Mouse (Mus musculus): ENCODE measurements around the gene Zbtb17. TPM values are rescaled to one million over a fixed set of nuclear protein-coding genes. Genes with fewer than 3 reads are reported as not detected.
A peak's percentile ranks its signal among the peaks of the same experiment; 100 is the strongest.

Gene Zbtb17
- total RNA-seq, 2 experiments from 2014 or later = 25.2 to 25.5 TPM

GRCm38 (mm10) chr4:141425484-141426479 is 18.7 kb upstream of the Zbtb17 start:
- DNase-seq = peak in 1 of 2 experiments; percentile 45
- intact Hi-C loops (cut with DNase I) = no loop called here

DNA sequence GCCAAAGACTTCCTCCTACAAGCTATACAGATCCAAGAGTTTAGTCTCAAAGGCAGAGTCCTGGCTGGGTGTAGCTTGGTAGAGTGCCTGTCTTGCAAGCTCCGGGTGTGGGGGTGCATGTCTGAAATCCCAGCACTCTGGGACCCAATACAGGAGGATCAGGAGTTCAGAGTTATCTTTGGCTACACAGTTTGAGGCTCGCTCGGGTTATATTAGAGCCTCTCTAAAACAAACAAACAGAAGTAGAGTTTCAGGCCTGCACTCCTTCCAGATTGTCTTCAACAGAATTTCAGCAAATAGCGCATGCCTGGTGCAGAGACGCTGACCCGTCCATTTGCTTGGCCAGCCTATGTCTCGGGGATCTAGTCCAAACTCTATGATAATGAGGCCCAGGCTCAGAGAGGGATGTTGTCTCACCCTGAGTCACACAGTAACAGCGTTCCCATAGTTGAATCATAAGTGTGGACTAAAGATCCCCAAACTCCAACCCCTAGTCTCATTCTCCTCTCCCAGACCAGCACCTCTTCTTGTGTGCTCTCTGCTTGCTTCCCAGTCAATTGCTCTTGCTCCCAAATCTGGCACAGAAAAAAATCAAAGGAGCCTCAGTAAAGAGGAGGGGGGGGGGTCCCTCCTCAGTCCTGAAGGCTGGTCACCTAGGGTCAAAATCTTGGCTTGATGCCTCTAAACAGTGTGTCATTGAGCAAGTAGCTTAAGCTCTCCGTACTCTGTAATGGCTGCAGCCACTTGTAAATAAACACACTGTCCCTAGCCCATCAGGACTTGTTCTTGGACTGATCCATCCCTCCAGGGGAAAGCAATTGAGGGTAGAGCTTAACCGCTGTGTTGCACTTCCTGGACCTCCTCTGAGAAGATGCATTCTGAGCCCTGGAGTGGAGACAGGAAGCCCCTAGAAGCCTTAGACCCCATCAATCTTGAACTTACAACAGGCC is 17.4 kb upstream of the Zbtb17 start:
- intact Hi-C loops (cut with DNase I) = no loop called here
- DNase-seq = no peak

GRCm38 (mm10) chr4:141427921-141428320 is 16.5 kb upstream of the Zbtb17 start:
- intact Hi-C loops (cut with DNase I) = no loop called here
- no peak for DNase-seq

DNA sequence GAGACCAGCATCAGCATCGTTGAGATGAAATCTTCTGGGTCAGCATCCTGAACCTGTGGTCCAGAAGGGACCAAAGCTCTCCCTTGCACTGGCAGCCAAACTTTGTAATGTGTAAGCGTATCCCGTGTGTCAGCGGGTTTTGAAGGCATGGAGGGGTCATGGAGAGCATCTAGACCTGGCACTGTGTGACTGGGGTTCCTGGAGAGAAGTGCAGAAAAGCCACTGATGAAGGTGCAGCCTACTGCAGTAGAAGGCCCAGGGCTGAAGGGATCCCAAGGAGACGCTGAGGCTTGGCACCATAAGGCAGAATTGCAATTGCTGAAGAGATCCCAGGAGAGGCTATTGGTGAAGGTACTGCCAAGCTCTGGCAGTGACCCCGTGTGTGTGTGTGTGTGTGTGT is 15.1 kb upstream of the Zbtb17 start:
- DNase-seq = no peak
- intact Hi-C loops (cut with DNase I) = no loop called here

GRCm38 (mm10) chr4:141429847-141430246 is 14.6 kb upstream of the Zbtb17 start:
- intact Hi-C loops (cut with DNase I) = loop anchor here (2.0 to 5.0 kb wide), 3 partner anchors 25 to 131 kb away; no protein-coding TSS in a partner anchor

GRCm38 (mm10) chr4:141430997-141431396 is 13.5 kb upstream of the Zbtb17 start:
- intact Hi-C loops (cut with DNase I) = loop anchor here (2.0 to 5.0 kb wide), 3 partner anchors 26 to 130 kb away; no protein-coding TSS in a partner anchor
- DNase-seq = peak; percentile 61 to 68

More at GRCm38 (mm10) chr4:141429847-141430246, 14.6 kb upstream of the Zbtb17 start:
- DNase-seq = no peak

GRCm38 (mm10) chr4:141432666-141433065 is 11.8 kb upstream of the Zbtb17 start:
- intact Hi-C loops (cut with DNase I) = loop anchor here (5.0 kb wide), 1 partner anchor 75 kb away; no protein-coding TSS in a partner anchor
- no peak for DNase-seq

- intact Hi-C loops (cut with DNase I) = loop anchor here (5.0 kb wide), 1 partner anchor 74 kb away; no protein-coding TSS in a partner anchor
- DNase-seq = no peak
Observed at GRCm38 (mm10) chr4:141433191-141433590, 11.3 kb upstream of the Zbtb17 start.

GRCm38 (mm10) chr4:141435974-141436373 is 8.5 kb upstream of the Zbtb17 start, which contains the start of gene Srarp:
Gene Srarp (minus strand): TSS chr4:141436105.
- intact Hi-C loops (cut with DNase I) = no loop called here

DNA sequence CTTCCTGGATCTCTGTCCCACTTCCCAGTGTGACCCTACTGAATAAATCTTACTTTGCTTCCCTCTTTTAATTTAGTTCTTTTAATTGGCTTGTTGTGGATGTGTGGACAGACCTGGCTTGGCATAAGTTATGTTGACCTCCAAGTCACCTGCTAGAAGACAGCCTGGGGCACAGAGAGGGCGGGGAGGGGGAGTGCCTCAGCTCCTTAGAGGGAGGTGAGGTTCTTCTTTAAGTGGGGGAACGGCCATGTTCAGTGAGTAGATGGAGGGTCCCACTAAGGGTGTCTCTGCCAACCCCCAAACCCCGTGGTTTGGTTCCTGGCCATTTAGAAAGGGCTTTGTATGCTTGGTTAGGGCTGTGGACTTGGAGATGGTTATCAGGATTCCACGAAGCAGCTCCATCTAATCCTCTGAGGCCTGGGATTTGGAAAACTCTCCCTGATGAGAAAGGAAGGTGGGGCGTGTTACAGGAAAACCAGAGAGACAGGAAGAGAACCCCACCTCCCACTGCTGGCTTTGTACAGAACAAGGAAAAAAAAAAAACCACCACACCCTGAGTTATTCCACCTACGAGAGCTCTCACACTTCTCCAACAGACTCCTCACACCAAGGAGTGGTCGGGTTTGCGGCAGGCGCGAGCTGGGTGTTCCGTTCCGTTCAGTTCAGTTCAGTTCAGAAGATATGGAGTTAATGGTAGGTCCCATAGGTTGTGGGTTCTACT is 5.2 kb upstream of the Zbtb17 start:
- intact Hi-C loops (cut with DNase I) = no loop called here
- DNase-seq = no peak

More at GRCm38 (mm10) chr4:141435974-141436373, 8.5 kb upstream of the Zbtb17 start, which contains the start of gene Srarp:
- no peak for DNase-seq

- DNase-seq = no peak
- intact Hi-C loops (cut with DNase I) = no loop called here
Observed at GRCm38 (mm10) chr4:141440877-141441276, 3.6 kb upstream of the Zbtb17 start.

DNA sequence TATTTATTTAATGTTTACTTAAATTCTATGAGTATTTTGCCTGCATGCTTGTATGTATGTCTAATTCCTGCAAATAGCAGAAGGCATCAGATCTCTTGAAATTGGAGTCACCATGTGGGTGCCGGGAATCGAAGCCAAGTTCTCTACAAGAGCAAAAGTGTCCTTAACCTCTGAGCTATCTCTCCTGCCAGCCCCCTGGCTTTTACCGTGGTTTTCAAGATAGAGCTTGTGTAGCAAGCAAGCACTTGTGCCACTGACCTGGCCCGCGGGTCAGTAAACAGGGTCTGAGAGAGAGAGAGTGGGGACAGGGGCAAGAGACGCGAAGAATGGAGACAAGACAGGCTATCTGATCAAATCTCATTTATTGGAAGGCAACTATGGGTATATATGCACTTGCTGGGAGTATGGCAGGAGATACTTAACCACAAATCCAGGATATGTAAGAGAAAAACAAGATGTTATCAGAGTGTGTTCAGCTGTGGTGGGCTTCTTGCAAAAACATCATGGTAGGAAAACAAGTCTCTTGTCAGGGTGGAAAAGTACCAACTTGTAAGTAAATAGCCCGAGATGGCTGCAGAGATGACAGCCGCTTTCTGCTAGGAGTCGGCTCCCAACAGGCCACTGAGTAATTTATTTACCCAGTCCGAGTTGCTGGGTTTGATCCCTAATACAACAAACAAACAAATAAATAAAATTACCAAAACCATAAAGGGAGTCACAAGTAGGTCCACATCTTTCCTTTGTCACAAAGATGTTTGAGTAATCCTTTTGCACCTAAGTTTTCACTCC is 619 bp upstream of the Zbtb17 start:
- intact Hi-C loops (cut with DNase I) = no loop called here
- no peak for DNase-seq

DNA sequence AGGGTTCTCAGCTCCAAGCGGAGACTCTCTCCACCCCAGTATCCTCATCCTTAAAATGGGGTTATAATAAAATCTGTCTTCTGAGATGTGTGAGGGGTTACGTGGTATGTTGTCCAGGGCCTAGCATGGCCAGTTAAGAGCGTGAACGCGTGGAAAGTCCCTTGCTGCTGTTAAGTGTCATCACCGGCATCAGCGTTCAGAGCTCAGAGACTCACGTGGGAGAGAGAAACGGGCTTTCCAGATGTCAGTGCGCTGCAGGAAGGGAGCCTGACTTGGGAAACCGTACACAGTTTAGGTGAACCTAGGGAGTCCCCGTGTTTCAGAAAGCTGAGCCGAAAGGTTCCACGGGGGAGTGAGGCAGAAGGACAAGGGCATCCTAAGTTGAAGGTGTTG is 870 bp downstream of the Zbtb17 start:
- intact Hi-C loops (cut with DNase I) = no loop called here
- DNase-seq = no peak

DNA sequence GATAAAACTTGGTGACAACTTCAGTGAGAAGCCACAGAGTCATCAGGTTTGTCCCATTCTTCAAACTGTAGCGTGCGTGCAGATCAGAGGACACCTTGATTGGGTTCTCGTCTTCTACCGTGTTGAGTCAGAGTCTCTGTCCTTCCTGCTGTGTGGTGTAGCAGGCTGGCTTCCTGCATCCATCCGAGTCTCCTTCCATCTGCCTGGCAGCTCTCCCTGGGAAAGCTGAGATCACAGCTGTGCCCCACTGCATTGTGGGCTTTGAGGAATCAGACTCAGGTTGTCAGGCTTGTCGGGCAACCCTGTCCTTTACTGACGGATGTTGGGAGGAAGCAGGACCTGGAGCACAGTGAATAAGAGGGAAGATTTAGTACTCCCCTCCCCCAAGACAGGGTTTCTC is 1.8 kb downstream of the Zbtb17 start:
- intact Hi-C loops (cut with DNase I) = no loop called here

GRCm38 (mm10) chr4:141451251-141451650 is 6.8 kb downstream of the Zbtb17 start:
- DNase-seq = no peak
- intact Hi-C loops (cut with DNase I) = no loop called here

More for the DNA sequence above, 1.8 kb downstream of the Zbtb17 start:
- no peak for DNase-seq

GRCm38 (mm10) chr4:141451916-141452450 is 7.5 kb downstream of the Zbtb17 start:
- no peak for DNase-seq
- intact Hi-C loops (cut with DNase I) = no loop called here

- intact Hi-C loops (cut with DNase I) = no loop called here
- DNase-seq = no peak
Observed at GRCm38 (mm10) chr4:141454581-141455350, 10.3 kb downstream of the Zbtb17 start.

GRCm38 (mm10) chr4:141455526-141455925 is 11.1 kb downstream of the Zbtb17 start:
- DNase-seq = no peak
- intact Hi-C loops (cut with DNase I) = no loop called here

All from gastrocnemius, postnatal 36 days (tissue).